Mouse (Mus musculus) gonadal fat pad, adult 2 months (tissue): Measurements from ENCODE around the gene Wdr59. TPM values are rescaled to one million over a fixed set of nuclear protein-coding genes. Genes with fewer than 3 reads are reported as not detected.
A peak's percentile ranks its signal among the peaks of the same experiment; 100 is the strongest.

ENCODE experiments used
- DNase-seq: peaks from one replicate; pipeline ENCODE4 v3.0.0-alpha.2; 2012; ENCODE audit warnings: low read depth
- polyA plus RNA-seq: library from polyadenylated mRNA; depleted of rRNA; stranded (reverse); fragments of >200 nt; gene quantifications from 2 replicates; pipeline ENCODE4 v1.2.3, GENCODE M21; 2012; rRNA removed

Wdr59 gene
- 13.0 and 14.0 TPM in 2 replicates for polyA plus RNA-seq

DNA sequence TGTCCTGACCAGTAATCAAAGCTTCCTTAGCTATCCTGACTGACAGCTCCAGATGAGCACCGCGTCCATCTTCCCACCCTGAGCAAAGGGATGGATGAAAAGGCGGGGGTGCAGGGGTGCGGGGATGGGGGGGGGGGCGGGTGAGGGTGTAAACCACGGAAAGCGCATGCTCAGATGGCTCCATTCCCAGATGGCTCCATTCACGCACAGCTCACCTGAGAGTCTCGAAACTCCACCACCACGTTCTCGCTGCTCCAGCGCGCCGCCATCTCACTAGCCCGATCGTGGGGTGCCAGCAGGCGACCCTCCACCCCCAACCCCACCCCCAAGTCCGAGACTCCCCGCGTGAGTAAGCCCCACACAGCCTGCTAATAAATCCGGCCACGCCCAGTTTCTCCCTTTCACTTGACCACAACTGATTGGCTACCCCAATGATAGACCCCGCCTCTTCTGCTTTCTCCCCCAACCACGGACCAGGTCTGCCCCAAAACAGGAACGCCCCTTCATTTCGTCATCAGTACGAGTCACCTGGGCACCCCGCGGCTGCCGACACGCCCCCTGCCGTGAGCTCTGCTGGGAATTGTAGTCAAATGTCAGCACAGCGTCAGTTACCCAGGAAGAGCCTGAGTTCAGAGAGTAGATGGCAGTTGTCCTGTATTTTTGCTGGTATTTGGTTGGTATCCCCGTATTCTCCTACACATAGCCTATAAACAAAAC is at the start of gene Wdr59:
TSS of gene Wdr59 (minus strand) at position 380 of the 717 bp plus-strand sequence.
- DNase-seq = peak; percentile 84

DNA sequence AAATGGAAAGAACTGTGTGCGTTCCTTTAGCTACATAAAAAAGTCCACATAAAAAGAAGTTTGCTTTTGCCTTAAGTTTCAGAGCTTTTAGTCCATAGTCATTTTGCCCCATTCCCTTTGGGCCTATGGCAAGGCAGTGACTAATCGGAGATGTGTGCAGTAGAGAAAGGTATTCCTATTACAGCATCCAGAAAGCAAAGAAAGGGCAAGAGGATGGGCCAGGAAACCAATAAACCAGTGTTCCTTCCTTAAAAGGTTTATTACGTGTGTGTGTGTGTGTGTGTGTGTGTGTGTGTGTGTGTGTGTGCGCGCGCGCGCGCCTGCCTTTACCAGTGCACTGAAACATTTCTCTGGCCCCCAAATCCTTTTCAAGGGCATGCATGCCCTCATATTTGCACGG is 49.8 kb upstream of the Wdr59 start:
- DNase-seq = no peak

DNA sequence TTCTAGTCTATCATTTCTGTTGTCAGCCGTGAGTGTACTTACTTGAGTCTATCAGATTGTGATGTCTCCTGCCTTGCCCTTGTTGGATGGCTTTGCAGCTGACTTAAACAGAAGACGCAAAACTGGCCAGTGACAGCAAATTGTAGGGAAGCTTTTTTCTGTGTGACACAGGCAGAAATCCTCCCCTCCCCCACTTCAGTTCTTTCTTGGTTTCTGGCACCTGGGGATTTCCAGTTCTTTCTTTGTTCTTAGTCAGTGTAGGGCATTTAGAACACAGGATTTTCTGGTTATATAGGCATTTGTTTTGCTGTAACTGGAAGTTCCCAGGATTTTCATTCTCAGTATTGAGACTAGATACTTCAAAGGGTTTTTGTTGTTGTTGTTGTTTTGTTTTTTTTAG is 48.5 kb upstream of the Wdr59 start:
- DNase-seq = no peak

DNA sequence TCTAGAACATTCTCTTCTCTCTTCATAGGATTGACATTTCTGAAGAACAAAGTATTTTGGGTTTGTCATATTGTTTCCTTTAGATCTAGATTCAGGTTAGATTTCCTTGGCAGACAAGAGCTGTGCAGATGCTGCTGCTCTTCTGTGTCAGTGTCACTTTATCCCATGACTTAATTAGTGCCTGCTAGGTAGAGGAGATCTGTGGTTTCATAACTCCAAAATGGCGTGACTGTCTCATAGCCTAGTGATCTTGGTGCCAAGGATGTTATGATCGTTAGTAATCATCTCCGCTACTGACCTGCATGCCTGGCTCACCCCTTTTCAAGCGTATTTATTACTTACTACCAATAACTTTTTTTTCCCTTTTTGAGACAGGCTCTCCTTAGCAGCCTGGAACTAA is 48.0 kb upstream of the Wdr59 start:
- DNase-seq = no peak

DNA sequence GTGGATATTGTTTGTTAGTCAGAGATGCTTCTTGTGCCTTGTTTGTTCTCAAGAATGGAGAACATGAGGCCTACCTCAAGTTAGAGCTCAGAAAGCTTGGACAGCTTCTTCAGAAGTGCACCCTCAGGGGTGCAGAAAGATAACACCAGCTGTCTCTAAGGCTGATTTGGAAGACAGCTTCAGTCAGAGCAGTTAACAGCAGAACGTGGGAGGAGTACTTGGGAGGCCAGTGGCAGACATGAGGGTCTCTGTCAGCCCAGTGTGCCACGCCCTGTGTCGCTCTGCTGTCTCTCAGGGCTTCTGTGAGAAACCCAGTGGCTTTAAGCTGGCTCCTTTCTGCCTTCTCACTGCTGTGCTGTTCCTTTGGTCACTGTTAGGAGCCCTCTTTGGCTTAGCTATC is 46.1 kb upstream of the Wdr59 start:
- no peak for DNase-seq

DNA sequence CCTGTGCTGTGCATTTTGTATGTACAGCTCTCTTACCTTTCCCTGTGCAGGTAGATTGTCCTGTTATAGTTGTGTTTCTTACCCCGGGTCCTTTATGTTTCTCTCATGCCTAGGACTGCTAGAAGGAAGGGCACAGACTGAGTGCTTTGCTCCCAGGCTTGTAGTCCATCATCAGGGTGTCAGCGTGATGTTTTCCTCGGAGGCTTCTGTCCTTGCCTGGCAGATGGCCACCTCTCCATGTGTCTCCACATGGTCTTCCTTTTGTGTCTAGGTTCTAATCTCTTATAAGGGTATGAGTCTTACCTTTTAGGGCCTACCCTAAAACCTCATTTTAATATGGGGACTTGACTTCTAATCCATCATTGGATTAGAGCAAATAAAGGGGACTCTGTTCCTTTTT is 45.7 kb upstream of the Wdr59 start:
- no peak for DNase-seq

DNA sequence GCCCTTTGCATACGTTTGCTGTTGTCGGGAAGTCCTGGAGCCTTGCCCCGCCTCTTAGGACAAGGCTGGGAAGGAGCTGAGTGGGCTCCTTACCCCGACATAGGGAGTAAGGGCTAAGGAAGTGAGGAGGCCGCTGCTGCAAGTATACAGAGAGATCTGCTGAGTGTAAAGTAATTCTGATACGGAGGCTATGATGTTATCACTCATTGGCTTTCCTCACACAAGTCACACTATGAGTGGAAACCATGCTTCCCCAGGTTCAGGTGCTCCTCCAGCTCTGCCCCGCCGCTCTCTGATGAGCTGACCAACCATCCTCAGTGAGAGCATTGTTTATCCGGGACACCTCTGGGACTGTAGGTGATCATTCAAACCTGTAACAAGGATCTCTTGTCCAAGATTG is 44.4 kb upstream of the Wdr59 start:
- DNase-seq = no peak

DNA sequence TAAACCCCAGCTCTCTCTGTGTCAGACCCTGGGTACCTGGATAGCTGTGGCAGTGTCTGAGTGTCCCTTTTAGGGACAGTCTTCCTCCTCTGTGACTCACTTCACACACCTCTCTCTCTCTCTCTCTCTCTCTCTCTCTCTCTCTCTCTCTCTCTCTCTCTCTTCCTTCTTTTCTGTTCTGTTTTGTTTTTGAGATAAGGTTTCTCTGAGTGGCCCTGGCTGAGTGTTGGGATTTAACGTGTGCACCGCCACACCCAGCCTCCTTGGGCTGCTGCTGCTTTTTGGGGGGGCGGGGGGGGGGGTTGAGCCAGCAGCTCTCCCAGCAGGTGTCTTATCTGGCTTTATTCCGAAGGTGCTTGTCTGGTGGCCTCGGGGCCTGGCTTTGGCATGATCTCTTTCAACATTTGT is 43.9 kb upstream of the Wdr59 start:
- no peak for DNase-seq

DNA sequence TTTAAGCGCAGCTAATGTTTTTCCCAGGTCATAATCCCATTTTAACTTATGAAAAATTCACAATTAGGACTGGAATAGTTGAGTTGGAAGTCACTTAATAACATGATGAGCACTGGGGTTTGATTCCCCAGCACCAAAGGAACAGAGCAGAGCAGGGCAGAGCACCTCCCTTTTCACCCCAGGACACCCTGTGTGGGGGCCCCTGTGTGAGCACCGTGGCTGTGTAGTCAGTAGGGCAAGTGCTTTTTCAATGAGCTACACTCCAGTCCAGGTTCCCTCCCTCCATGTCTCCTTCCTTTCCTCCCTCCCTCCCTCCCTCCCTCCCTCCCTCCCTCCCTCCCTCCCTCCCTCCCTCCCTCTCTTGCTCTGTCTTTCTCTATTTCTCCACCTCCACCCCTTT is 42.2 kb upstream of the Wdr59 start:
- DNase-seq = no peak

DNA sequence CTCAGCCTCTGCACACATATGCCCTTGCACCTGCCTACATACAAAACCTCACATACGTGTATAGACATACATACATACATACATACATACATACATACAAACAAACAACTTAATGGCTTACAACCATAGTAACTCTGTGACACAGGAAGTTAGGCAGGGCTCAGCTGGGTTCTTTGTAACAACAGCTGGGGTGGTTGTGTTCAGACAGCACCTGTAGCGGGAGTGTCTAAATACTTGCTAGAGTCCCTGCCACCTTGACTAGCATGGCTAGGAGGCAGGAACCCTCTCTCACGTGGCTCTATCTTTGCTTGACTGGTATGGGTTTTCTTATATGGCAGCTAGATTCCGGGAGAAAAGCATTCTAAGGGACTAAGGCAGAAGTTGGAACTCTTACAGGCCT is 41.8 kb upstream of the Wdr59 start:
- DNase-seq = no peak

DNA sequence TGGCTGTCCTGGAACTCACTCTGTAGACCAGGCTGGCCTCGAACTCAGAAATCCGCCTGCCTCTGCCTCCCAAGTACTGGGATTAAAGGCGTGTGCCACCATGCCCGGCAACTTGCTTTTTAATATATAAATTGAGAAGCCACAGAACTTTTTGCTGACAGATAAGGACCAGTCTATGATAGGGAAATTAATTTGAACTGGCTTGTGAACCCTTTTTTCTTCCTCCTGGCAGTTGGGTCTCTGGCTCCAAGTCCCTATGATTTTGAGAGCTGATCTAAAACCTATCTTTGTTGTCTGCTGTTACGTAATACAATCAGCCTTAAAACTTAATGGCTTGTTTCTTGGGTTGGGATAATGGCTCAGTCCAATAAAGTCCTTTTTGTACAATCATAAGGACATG is 41.2 kb upstream of the Wdr59 start:
- DNase-seq = no peak

DNA sequence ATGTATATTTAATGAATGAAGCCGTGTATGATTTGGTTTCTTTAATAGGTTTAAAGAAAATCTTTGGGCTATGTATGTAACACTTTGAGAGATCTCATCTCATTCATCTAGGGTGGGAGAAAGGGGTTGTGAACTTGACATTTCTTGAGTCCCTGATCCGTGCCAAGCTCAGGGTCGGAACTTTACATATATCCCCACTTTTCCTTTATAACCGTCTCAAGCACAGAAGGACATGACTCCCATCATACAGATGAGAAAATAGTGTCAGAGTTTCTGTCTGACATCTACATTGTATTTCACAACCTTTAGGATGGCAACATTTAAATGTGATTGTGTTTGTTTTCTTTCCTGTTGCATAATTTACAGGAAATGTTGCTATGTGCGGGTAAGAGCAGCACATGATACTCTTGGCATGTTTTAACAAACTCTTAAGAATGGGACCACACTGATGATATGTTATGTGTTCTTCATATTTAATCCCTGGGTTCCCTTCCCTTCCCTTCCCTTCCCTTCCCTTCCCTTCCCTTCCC is 40.4 kb upstream of the Wdr59 start:
- no peak for DNase-seq

DNA sequence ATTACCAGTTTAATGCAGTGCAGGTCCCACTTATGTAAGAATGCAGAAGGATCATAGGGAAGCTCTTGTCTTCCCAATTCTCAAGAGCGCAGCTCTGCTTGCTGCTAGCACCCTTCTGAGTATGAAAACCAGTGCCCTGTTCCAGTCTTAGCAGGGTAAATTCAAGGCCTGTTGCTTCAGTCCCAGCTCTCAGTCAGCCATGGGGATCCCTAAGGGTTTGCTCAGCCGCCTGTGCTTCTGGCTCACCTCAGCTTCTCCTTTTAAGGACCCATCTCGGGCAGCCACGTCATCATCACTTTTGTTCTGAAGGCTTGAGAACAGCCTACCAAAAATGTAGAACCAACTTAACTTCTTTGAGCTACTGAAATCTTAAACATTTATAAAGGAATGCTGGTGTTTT is 39.9 kb upstream of the Wdr59 start:
- no peak for DNase-seq

DNA sequence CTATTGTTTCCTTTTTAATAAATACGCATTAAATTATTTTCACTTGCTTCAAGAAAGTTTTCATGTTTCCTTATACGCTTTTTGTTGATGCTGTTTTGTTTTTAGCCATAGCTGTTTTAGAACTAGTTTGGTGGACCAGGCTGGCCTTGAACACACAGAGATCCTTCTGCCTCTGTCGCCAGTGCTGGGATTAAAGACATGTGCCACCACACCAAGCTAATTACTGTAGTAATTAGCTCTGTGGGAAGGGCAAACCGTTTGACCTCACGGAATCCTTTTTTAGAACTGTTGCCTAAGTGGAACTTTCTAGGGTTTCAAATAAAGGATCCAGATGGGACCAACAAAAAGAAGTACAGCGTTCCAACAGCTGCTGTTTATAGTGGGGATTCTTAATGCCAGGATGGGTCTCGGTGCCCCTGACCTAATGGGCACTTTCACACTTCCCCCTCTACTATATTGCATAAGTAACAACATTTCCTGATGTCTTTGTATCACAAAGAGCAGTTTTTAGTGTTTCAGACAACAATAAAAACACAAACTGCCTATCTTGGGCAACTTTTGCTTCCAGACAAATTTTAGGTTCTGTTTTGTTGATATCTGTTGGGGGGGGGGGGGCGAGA is 29.7 kb upstream of the Wdr59 start:
- no peak for DNase-seq

DNA sequence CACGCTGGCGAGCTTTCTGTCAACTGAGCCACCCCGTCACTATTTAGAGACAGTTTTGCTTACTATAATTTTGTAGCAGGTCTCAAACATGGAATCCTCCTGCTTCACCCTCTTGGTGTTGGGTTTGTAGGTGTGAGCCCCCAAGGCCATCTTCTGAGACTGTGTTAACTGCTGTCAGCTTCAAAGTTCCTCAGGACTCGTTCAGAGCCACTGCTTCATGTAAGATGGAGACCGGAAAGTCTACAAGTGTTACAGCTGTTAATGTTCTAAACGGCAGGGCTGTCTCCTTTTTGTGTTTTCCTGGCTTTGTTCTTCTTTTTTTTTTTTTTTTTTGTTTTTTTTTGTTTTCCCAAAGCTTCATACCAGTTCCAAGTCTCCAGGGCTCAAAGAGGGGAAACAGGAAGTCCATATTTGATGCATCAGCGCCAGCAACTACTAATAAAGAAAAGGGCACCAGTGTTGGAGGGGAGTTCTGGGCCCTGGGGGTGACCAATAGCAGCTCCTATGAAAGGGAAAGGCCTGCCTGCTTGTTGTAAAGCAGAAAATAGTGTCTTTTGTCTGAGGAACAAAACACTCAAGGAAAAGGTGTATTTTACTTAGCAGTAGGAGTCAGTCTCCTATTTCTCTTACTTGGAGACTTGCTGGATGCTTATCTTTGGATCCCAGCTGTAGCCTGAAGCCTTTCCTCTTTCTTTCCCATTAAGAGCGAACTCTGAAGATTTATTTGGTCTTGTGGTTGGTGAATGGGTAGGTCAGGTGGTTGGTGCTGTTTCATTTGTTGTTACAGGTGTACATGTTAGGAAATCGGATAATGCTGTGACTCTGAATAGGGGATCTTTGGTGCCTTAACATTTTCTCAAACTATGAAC is 28.3 kb upstream of the Wdr59 start:
- DNase-seq = no peak

DNA sequence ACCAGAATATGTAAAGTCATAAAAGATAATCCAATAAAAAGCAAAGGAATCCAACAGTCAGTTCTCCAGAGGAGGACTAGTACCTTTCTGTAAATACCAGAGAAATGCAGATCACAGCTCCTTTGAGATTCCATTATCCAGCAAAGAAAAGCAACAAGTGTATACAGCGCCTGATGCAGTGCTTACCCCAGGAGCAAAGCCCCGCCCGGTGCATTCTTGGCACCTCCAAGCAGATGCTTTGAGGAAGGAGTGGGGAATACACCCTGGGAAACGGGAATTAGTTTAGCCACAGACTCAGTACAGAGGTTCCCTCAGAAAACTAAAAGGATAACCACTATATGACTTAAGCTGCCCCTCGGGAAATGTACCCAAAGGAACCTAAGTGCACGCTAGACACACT is 26.3 kb upstream of the Wdr59 start:
- DNase-seq = no peak

DNA sequence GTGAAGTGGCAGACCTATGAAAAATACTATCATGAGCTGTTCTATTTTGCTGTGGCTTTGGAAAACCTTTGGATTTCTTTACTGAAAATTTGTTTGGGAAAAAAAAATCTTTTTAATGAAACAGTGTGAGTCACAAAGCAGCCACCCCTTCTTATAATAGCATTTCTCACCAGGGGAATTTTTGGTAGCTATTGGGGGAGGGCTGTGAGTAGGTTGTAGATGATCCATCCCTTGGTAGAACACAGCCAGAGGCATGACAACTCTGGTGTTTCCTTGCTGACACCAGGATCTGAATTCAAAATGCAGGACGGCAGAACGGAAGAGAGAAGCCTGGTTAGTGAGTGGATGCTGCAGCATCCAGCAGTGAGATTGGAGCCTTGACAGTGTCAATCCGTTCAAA is 25.3 kb upstream of the Wdr59 start:
- no peak for DNase-seq

DNA sequence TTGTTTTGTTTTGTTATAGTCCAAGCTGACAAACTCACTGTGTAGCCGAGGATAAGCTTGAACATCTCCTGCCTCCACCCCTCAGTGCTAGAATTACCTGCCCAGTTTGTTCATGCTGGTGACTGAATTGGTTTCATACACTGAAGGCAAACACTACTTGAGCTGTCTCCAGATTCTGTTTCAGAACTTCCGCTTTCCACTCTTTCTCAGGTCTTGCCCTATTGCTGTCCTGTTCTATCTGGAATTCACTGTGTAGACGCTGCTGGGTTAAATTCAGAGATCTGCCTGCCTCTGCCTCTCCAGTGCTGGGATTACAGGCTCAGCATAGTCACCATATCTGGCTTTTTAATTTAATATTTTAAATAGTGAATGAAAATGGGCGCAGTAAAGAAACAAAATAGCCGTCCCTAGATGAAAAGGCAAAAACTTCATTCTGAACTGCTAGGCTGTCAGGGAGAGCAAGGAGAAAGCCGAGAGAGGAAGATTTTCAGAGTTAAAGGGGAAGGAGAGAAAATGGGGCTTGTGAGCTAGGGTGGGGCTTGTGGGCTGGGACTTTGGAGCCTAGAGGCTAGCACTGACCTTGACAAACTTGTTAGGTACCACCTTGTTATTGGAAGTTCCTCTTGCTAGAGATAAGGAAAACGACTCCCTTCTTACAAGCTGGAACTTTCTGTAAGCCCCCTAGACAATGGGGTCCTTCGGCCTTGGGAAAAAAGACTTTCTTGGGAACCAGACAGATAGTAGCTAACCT is 23.7 kb upstream of the Wdr59 start:
- DNase-seq = no peak

DNA sequence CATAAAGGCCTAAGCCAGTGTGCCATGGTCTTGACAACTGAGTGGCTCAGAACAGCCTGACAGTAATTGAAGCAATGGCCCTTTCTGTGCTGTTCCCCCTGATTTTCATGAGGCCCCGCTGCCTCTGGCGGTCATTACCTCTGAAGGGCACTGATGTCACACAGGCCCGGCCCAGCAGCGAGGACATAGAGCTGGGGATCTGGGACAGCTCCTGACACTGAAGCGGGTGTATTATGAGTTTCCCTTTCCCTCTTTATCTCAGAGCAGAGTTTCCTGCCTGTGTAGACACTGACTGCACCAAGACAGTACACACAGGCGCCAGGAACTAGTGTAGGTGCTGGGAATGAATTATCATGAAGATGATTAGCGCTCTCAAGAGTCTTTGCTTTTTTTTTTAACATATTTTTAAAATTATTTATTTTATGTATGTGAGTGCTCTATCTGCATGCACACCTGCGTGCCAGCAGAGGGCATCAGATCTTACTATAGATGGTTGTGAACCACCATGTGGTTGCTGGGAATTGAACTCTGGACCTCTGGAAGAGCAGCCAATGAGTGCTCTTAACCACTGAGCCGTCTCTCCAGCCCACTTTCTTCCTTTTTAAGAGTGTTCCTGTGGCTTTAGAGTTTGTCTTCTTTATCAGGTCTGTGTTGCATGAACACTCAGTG is 22.0 kb upstream of the Wdr59 start:
- no peak for DNase-seq

DNA sequence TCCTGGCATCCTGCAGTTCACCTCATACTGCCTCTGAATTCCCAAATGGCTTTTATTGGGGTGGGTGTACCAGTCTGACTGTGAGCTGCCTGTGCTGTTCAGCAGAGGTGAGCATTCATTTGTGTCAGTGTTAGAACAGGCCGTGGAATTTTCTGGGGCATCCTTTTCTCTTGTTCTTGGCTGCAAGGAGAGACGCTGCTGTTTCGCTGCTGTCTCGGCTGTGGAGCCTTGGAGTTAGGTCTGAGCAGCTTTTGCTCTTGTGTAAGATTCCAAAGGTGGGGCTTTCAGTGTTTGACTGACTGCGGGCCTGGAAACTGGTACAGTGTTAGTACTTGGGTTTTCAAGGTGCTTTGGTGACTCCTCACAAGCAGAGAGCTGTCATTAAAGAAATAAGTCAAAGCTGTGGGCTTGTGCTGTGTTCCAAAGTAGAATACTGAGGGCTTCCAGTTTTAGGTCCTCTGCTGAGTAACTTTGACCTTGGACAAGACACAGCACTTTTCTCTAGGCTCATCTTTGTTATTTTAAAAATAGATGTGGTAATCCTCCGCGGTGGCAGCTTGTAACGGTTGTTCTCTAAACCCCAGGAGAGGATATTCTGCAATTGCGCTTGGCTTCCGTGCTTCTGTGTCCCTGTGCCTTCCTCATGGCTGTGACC is 17.7 kb upstream of the Wdr59 start:
- DNase-seq = no peak

DNA sequence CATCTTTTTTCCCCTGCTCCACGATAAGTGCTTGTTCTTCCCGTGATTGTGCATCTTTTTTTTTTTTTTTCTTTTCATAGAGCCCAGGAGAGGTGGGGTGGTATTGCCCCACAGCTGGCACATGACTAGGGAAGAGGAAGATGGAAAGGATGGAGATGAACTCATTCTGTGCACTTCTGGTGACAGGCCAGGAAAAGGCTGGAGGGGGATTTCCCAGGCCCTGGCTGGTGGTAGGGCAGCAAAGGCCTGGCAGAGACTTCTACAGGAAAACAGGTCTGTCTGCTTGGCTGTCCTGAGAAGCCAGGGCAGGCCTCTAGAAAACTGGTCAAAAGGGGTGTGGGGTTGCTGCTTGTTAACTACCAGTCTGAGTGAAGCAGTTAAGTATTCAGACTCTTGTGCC is 16.3 kb upstream of the Wdr59 start:
- DNase-seq = no peak
